Mouse (Mus musculus): ENCODE results near the gene Larp4.

DNA sequence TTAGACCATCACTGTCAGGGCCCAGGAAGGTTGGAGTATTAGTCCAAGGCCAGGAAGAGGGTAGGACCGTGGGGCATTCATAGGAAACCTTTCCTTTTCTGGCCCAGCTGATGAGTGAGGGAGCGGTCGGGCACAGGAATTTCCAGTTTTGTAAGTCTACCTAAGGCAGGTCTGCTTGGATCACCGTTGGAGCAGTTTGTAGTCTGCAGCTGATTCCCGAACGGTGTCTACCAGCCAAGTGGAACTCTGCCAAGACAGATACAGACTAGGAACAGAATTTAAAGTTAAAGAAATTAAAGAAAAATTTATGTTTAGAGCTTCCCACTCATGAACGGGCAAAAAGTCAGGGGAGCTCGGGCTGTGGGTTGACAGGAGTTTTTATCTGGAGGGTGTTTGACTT, 59.6 kb downstream of the Larp4 start:
- no peak for TF ChIP-seq POLR2A (IDR thresholded peaks at IDR 0.05; ENCODE audit: insufficient read depth, low read depth, low read length)
- no peak for TF ChIP-seq CTCF (IDR thresholded peaks at IDR 0.05)

Measured in heart, adult 2 months (tissue).